ENCODE assay signal across 8 mouse cellular contexts in the genomic region with DNA sequence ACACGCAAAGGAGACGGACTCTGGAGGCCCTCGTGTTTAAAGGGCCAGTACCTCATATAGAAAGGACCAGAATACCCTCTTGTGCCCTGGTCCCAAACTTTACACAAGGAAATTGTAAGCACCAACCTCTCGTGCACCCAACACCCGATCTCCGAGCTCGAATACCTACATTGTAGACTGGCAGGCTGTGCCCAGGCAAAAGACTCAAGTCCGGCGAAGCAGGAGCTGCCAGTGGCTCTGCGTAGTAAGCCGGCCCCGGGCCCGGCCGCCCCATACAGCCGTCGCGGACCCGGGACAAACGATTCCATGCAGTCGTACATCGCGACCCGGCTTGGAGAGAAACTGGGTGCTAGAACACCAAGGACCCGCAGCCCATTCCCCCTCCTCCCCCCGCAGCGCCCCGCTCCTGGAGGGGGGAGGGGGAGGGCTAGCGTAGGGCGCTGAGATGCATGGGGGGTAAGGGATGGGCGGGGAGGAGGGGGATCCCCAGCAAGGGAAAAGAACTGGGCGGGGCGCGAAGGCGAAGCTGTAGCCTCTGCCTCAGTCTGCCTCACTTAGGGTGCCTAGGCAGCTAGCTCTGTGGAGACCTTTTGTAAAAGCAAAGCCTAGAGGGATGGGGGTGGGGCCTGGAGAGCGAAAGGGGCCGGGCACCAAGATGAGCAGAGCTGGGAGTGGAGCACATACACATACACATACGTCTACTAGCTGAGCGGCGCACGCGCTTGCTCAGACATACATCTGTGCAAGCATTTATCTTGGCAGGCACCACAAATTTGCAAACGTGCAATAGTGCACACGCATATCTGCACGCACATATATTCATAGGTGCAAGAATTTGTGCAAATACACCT. TPM values are rescaled to one million over a fixed set of nuclear protein-coding genes. Genes with fewer than 3 reads are reported as not detected.
DNase-seq lines count a peak whose midpoint lies in the region; ATAC-seq lines count a peak whose summit lies in the region.

No protein-coding gene starts in this region.

- H3K27ac ChIP-seq in limb, embryonic 11.5 days (replicated peaks; ENCODE audit: low read depth, low read length): peak overlapping the region; percentile 99
- 0 out of 2 replicates have a peak overlapping the region, but pooled peaks have one; percentile 35 for H3K27ac ChIP-seq in midbrain, embryonic 12.5 days (replicated peaks)

- H3K4me1 ChIP-seq in limb, embryonic 11.5 days (ENCODE audit: control insufficient read depth, insufficient read depth, low read length): peaks cover 60% of the 10 kb centered on the region
- peaks cover 58% of the 10 kb centered on the region for H3K4me1 ChIP-seq in midbrain, embryonic 12.5 days

- H3K9me3 ChIP-seq in limb, embryonic 11.5 days (ENCODE audit: control insufficient read depth, low read length): no peaks in the 10 kb centered on the region
- H3K9me3 ChIP-seq in midbrain, embryonic 12.5 days: no peaks in the 10 kb centered on the region

- WGBS in limb, embryonic 11.5 days: under 1% methylated on average over 42 of the region's 44 CpGs
- under 1% methylated on average over 41 of the region's 44 CpGs for WGBS in midbrain, embryonic 12.5 days

- peak overlapping the region; percentile 59 for H3K9ac ChIP-seq in limb, embryonic 11.5 days (ENCODE audit: low read length)
- H3K9ac ChIP-seq in midbrain, embryonic 12.5 days (replicated peaks): peak overlapping the region; percentile 59

- peak; percentile 35 for ATAC-seq in limb, embryonic 11.5 days (ENCODE audit: insufficient number of reproducible peaks, low FRiP score, low TSS enrichment, low read depth)
- ATAC-seq in midbrain, embryonic 12.5 days (ENCODE audit: low FRiP score, low read depth): peak; percentile 84

- H3K36me3 ChIP-seq in limb, embryonic 11.5 days (ENCODE audit: control insufficient read depth, insufficient read depth, low read length): no peaks in the 10 kb centered on the region; the same call in 1 of the 2 replicates
- no peaks in the 10 kb centered on the region for H3K36me3 ChIP-seq in midbrain, embryonic 12.5 days

- peak overlapping the region; percentile 84 for H3K4me2 ChIP-seq in limb, embryonic 11.5 days (ENCODE audit: low read depth, severe bottlenecking)
- H3K4me2 ChIP-seq in midbrain, embryonic 12.5 days (replicated peaks): peak overlapping the region; percentile 99

- H3K27me3 ChIP-seq in limb, embryonic 11.5 days (ENCODE audit: control insufficient read depth, insufficient read depth, low read length): no peaks in the 10 kb centered on the region
- peaks cover 99% of the 10 kb centered on the region for H3K27me3 ChIP-seq in midbrain, embryonic 12.5 days

- peak overlapping the region; percentile 65 for H3K4me3 ChIP-seq in limb, embryonic 11.5 days (ENCODE audit: low read depth, low read length)
- H3K4me3 ChIP-seq in midbrain, embryonic 12.5 days: peak overlapping the region; percentile 67

- peak; percentile 84 for DNase-seq in urinary bladder, postnatal 14 days (ENCODE audit: low spot score)
- no peak for DNase-seq in urinary bladder, postnatal 10 days (ENCODE audit: low spot score)
- peak; percentile 86 for DNase-seq in embryo, embryonic 11 days
- peak; percentile 99 for DNase-seq in heart, adult 11 months
- peak; percentile 79 for DNase-seq in kidney, adult 11 months
- DNase-seq in limb, embryonic 11.5 days (ENCODE audit: low spot score): peak; percentile 80
- DNase-seq in spleen, adult 12 weeks (ENCODE audit: low spot score): peak; percentile 29

RNA-seq across cellular contexts. Expression of a gene that starts 11.2 kb away (rescaled TPM):
- polyA plus RNA-seq in limb, embryonic 11.5 days (2014; fragmentation: Nextera tagmentation; extraction: Ambion mirVana): 118 and 119 TPM in 2 replicates
- 13.6 and 19.2 TPM in 2 replicates for polyA plus RNA-seq in midbrain, embryonic 12.5 days (2016; fragmentation: Nextera tagmentation; extraction: Ambion mirVana)

RNA-seq across cellular contexts. Expression of a gene that starts 14.4 kb away (rescaled TPM):
- 0.57 and 0.71 TPM in 2 replicates for polyA plus RNA-seq in limb, embryonic 11.5 days (2014; fragmentation: Nextera tagmentation; extraction: Ambion mirVana)
- 0.84 and 1.6 TPM in 2 replicates for polyA plus RNA-seq in midbrain, embryonic 12.5 days (2016; fragmentation: Nextera tagmentation; extraction: Ambion mirVana)

RNA-seq across cellular contexts. Expression of a gene that starts 24.2 kb away (rescaled TPM):
- 0.88 and 1.1 TPM in 2 replicates for polyA plus RNA-seq in limb, embryonic 11.5 days (2014; fragmentation: Nextera tagmentation; extraction: Ambion mirVana)
- 0.26 and 0.28 TPM in 2 replicates for polyA plus RNA-seq in midbrain, embryonic 12.5 days (2016; fragmentation: Nextera tagmentation; extraction: Ambion mirVana)

RNA-seq across cellular contexts. Expression of a gene that starts 33.1 kb away (rescaled TPM):
- 58.5 and 62.8 TPM in 2 replicates for polyA plus RNA-seq in limb, embryonic 11.5 days (2014; fragmentation: Nextera tagmentation; extraction: Ambion mirVana)
- 51.9 and 57.7 TPM in 2 replicates for polyA plus RNA-seq in midbrain, embryonic 12.5 days (2016; fragmentation: Nextera tagmentation; extraction: Ambion mirVana)

RNA-seq across cellular contexts. Expression of a gene that starts 41.6 kb away (rescaled TPM):
- polyA plus RNA-seq in limb, embryonic 11.5 days (2014; fragmentation: Nextera tagmentation; extraction: Ambion mirVana): 37.3 and 37.5 TPM in 2 replicates
- 40.9 and 41.0 TPM in 2 replicates for polyA plus RNA-seq in midbrain, embryonic 12.5 days (2016; fragmentation: Nextera tagmentation; extraction: Ambion mirVana)
